Mouse (Mus musculus) liver, postnatal 0 days (tissue): ENCODE data around the gene Pamr1.

ENCODE experiments used
- CTCF ChIP-seq: sonication (generic); IDR thresholded peaks from 2 replicates; pipeline ENCODE4 v1.5.1; 2016; ENCODE audit warnings: antibody characterized with exemption, low read depth
- EP300 ChIP-seq: IDR thresholded peaks from 2 replicates; pipeline ENCODE4 v1.6.1; 2016; ENCODE audit warnings: antibody characterized with exemption, low read depth, mild to moderate bottlenecking

DNA sequence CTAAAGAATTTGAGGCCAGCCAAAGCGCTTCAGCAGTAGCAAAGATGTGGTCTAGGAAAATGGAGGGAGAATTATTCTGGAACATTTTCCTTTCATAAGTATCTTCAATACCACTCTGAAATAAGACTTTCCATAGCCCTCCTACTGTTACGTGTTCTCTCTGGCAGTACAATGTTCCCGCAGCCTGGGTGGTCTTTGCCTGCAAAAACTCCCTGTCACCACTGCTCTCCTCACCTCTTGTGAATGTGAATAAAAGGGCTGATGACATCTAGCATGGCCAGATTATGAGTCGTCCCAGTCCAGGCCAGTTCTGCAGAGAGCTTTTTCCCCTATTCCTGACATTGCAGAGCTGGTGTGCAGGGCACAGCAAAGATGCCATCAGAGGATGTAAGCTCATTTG lies 16.4 kb upstream of the Pamr1 start:
- TF ChIP-seq CTCF, result no peak
- no peak for TF ChIP-seq EP300
